Mouse (Mus musculus): ENCODE results near the gene Olfr1167. TPM values are rescaled to one million over a fixed set of nuclear protein-coding genes. Genes with fewer than 3 reads are reported as not detected.
"Not testable (repeated sequence)": the region's sequence is repeated elsewhere in the genome, so short reads cannot be mapped to it uniquely, and the experiment has no call there.

Olfr1167 gene
- total RNA-seq (2012; rRNA removed), result not detected in 2 replicates
- not detected in 2 replicates for total RNA-seq (2014; rRNA removed)
- 0.10 and 0.15 TPM in 2 replicates for polyA plus RNA-seq (2012; ENCODE audit: insufficient read length, low read depth)

DNA sequence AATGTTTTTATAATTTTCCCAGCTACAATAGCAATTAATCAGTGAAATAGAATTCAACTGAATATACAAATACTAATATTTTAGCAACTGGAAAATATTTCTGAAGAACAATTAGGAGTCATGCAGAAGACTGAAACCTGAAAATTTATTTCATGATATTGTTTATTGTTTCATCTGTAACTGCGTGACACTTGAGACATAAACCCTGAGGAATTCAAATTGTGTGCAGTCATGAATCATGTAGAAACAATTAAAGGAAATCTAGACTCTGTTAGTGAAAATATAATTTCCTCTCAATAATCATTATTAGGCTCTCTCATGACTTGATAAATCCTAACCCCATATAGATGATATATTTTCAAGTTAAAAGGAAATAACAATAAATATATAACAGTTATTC lies at the start of gene Olfr1167:
Olfr1167 (minus strand) TSS at position 101 of the 400 bp plus-strand sequence.
- DNase-seq (ENCODE audit: extremely low read depth); in situ Hi-C loops (cut with MboI; ENCODE audit: low pct_ligation_motif_present, low pct_unique_long_range_greater_than_20kb, low sequenced_read_pairs); H3K9ac ChIP-seq (ENCODE audit: insufficient read depth, low read depth); H3K9me3 ChIP-seq (replicated peaks; ENCODE audit: low read length); H3K36me3 ChIP-seq (replicated peaks in 1 of 2; ENCODE audit: control insufficient read depth in 1 of 2, insufficient read depth in 1 of 2, low read length in 1 of 2); H3K4me3 ChIP-seq (replicated peaks in 1 of 3; ENCODE audit: low read depth in 2 of 3, low read length in 2 of 3, poor library complexity in 1 of 3); dilution Hi-C loops (cut with MboI; ENCODE audit: extremely low pct_ligation_motif_present, extremely low pct_unique_long_range_greater_than_20kb, low sequenced_read_pairs); H3K79me2 ChIP-seq (replicated peaks; ENCODE audit: control insufficient read depth, extremely low read depth, insufficient read depth, poor library complexity, severe bottlenecking); H3K27ac ChIP-seq (ENCODE audit: insufficient read depth, low read depth); H3K27me3 ChIP-seq (replicated peaks); H3K4me2 ChIP-seq (ENCODE audit: insufficient read depth, low read depth, poor library complexity, severe bottlenecking); H3K4me1 ChIP-seq (ENCODE audit: control insufficient read depth in 1 of 2, insufficient read depth in 2 of 2): not testable (repeated sequence)

DNA sequence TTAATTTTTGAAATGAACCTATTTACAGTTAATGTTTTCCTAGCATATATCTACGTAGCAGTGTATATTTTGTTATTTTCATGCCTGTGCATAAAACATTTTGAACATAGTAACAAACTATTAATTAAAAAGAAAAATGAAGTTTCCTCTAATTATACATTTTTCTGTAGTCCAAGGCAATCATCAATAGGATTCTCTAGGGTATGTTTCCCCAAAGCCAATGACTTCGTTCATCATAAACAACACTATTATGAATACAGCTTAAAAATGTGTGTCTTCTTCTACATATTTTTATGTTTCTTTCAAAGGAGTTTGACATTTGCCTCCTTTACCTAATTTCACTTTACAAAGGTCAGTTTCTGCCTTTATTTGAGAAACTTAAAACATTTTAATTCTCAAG lies 26.6 kb upstream of the Olfr1167 start, which contains the start of gene Olfr1168:
Olfr1168 (plus strand) TSS at position 301 of the 400 bp plus-strand sequence.
- Histone ChIP-seq H3K9ac (ENCODE audit: insufficient read depth, low read depth) (no peak within 1 kb of the TSS), H3K27me3 (replicated peaks) (no peaks in the 10 kb centered on the region), H3K27ac (ENCODE audit: insufficient read depth, low read depth) (no peak within 1 kb of the TSS), H3K9me3 (replicated peaks; ENCODE audit: low read length) (no peaks in the 10 kb centered on the region), H3K4me3 (replicated peaks in 1 of 3; ENCODE audit: low read depth in 2 of 3, low read length in 2 of 3, poor library complexity in 1 of 3) (no peak within 1 kb of the TSS), H3K4me1 (ENCODE audit: control insufficient read depth in 1 of 2, insufficient read depth in 2 of 2) (no peaks in the 10 kb centered on the region), H3K79me2 (replicated peaks; ENCODE audit: control insufficient read depth, extremely low read depth, insufficient read depth, poor library complexity, severe bottlenecking) (no peaks in the 10 kb centered on the region), H3K4me2 (ENCODE audit: insufficient read depth, low read depth, poor library complexity, severe bottlenecking) (no peak within 1 kb of the TSS), H3K36me3 (replicated peaks in 1 of 2; ENCODE audit: control insufficient read depth in 1 of 2, insufficient read depth in 1 of 2, low read length in 1 of 2) (no peaks in the 10 kb centered on the region)
- DNase-seq (ENCODE audit: extremely low read depth), result no peak
- dilution Hi-C loops (cut with MboI; ENCODE audit: extremely low pct_ligation_motif_present, extremely low pct_unique_long_range_greater_than_20kb, low sequenced_read_pairs), result no loop called here
- TF ChIP-seq MXI1 (IDR thresholded peaks at IDR 0.05; ENCODE audit: low read depth, low read length) (no peak), ZMIZ1 (IDR thresholded peaks at IDR 0.05; ENCODE audit: low read depth, low read length) (no peak), SMC3 (IDR thresholded peaks at IDR 0.05; ENCODE audit: low read depth, low read length) (no peak)
- in situ Hi-C loops (cut with MboI; ENCODE audit: low pct_ligation_motif_present, low pct_unique_long_range_greater_than_20kb, low sequenced_read_pairs), result no loop called here

DNA sequence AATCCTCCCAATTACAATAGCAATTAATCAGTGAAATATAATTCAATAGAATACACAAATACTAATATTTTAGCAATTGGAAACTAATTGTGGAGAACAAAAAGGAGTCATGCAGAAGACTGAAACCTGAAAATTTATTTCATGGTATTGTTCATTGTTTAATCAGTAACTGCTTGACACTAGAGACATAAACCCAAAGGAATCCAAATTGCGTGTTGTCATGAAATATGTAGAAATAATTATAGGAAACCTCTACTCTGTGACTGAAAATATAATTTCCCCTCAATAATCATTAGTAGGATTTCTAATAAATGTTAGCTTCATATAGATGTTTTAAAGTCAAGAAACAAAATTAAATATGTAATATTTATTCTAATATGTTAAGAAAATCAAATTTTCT lies 26.8 kb downstream of the Olfr1167 start, which contains the start of gene Olfr1166:
Olfr1166 (minus strand) TSS at position 101 of the 400 bp plus-strand sequence.
- in situ Hi-C loops (cut with MboI; ENCODE audit: low pct_ligation_motif_present, low pct_unique_long_range_greater_than_20kb, low sequenced_read_pairs), result no loop called here
- Histone ChIP-seq H3K4me1 (ENCODE audit: control insufficient read depth in 1 of 2, insufficient read depth in 2 of 2) (no peaks in the 10 kb centered on the region), H3K9me3 (replicated peaks; ENCODE audit: low read length) (peaks cover 4% of the 10 kb centered on the region), H3K27me3 (replicated peaks) (no peaks in the 10 kb centered on the region), H3K9ac (ENCODE audit: insufficient read depth, low read depth) (no peak within 1 kb of the TSS), H3K4me2 (ENCODE audit: insufficient read depth, low read depth, poor library complexity, severe bottlenecking) (no peak within 1 kb of the TSS), H3K79me2 (replicated peaks; ENCODE audit: control insufficient read depth, extremely low read depth, insufficient read depth, poor library complexity, severe bottlenecking) (no peaks in the 10 kb centered on the region), H3K4me3 (replicated peaks in 1 of 3; ENCODE audit: low read depth in 2 of 3, low read length in 2 of 3, poor library complexity in 1 of 3) (no peak within 1 kb of the TSS), H3K27ac (ENCODE audit: insufficient read depth, low read depth) (no peak within 1 kb of the TSS), H3K36me3 (replicated peaks in 1 of 2; ENCODE audit: control insufficient read depth in 1 of 2, insufficient read depth in 1 of 2, low read length in 1 of 2) (no peaks in the 10 kb centered on the region)
- TF ChIP-seq MYC (IDR thresholded peaks at IDR 0.05; ENCODE audit: low read depth, low read length) (no peak), JUND (conservative IDR thresholded peaks at IDR 0.05; ENCODE audit: low read depth, low read length) (no peak), POLR2A (IDR thresholded peaks at IDR 0.05; ENCODE audit: low read depth, low read length) (no peak), ZMIZ1 (IDR thresholded peaks at IDR 0.05; ENCODE audit: low read depth, low read length) (no peak)
- dilution Hi-C loops (cut with MboI; ENCODE audit: extremely low pct_ligation_motif_present, extremely low pct_unique_long_range_greater_than_20kb, low sequenced_read_pairs), result no loop called here
- no peak for DNase-seq (ENCODE audit: extremely low read depth)

Other genes with a start within 250 kb of the Olfr1167 start
- not detected in 2 replicates for gene Olfr1155, start 210.1 kb downstream of the Olfr1167 start, total RNA-seq (2012; rRNA removed)
- gene Olfr1155, start 210.1 kb downstream of the Olfr1167 start, total RNA-seq (2014; rRNA removed), result not detected in 2 replicates
- not detected in 2 replicates for gene Olfr1155, start 210.1 kb downstream of the Olfr1167 start, polyA plus RNA-seq (2012; ENCODE audit: insufficient read length, low read depth)
- not detected in 2 replicates for gene Olfr1156, start 202.1 kb downstream of the Olfr1167 start, total RNA-seq (2012; rRNA removed)
- gene Olfr1156, start 202.1 kb downstream of the Olfr1167 start, total RNA-seq (2014; rRNA removed), result not detected in 2 replicates
- gene Olfr1156, start 202.1 kb downstream of the Olfr1167 start, polyA plus RNA-seq (2012; ENCODE audit: insufficient read length, low read depth), result not detected in 2 replicates
- not detected in 2 replicates for gene Olfr1157, start 186.9 kb downstream of the Olfr1167 start, total RNA-seq (2012; rRNA removed)
- gene Olfr1157, start 186.9 kb downstream of the Olfr1167 start, total RNA-seq (2014; rRNA removed), result not detected in 2 replicates
- gene Olfr1157, start 186.9 kb downstream of the Olfr1167 start, polyA plus RNA-seq (2012; ENCODE audit: insufficient read length, low read depth), result not detected in 2 replicates
- not detected in 2 replicates for gene Olfr74, start 180.5 kb downstream of the Olfr1167 start, total RNA-seq (2012; rRNA removed)
- not detected in 2 replicates for gene Olfr74, start 180.5 kb downstream of the Olfr1167 start, total RNA-seq (2014; rRNA removed)
- gene Olfr74, start 180.5 kb downstream of the Olfr1167 start, polyA plus RNA-seq (2012; ENCODE audit: insufficient read length, low read depth), result not detected in 2 replicates
- gene Olfr1158, start 165.1 kb downstream of the Olfr1167 start, total RNA-seq (2012; rRNA removed), result not detected in 2 replicates
- not detected in 2 replicates for gene Olfr1158, start 165.1 kb downstream of the Olfr1167 start, total RNA-seq (2014; rRNA removed)
- gene Olfr1158, start 165.1 kb downstream of the Olfr1167 start, polyA plus RNA-seq (2012; ENCODE audit: insufficient read length, low read depth), result not detected in 2 replicates
- not detected in 2 replicates for gene Olfr1160, start 146.9 kb downstream of the Olfr1167 start, total RNA-seq (2012; rRNA removed)
- gene Olfr1160, start 146.9 kb downstream of the Olfr1167 start, total RNA-seq (2014; rRNA removed), result not detected in 2 replicates
- gene Olfr1160, start 146.9 kb downstream of the Olfr1167 start, polyA plus RNA-seq (2012; ENCODE audit: insufficient read length, low read depth), result not detected in 2 replicates
- not detected in 2 replicates for gene Olfr1161, start 132.4 kb downstream of the Olfr1167 start, total RNA-seq (2012; rRNA removed)
- gene Olfr1161, start 132.4 kb downstream of the Olfr1167 start, total RNA-seq (2014; rRNA removed), result not detected in 2 replicates
- gene Olfr1161, start 132.4 kb downstream of the Olfr1167 start, polyA plus RNA-seq (2012; ENCODE audit: insufficient read length, low read depth), result not detected in 2 replicates
- gene Olfr73, start 117.5 kb downstream of the Olfr1167 start, total RNA-seq (2012; rRNA removed), result not detected in 2 replicates
- gene Olfr73, start 117.5 kb downstream of the Olfr1167 start, total RNA-seq (2014; rRNA removed), result not detected in 2 replicates
- gene Olfr73, start 117.5 kb downstream of the Olfr1167 start, polyA plus RNA-seq (2012; ENCODE audit: insufficient read length, low read depth), result not detected in 2 replicates
- gene Olfr1162, start 104.1 kb downstream of the Olfr1167 start, total RNA-seq (2012; rRNA removed), result not detected in 2 replicates
- not detected in 2 replicates for gene Olfr1162, start 104.1 kb downstream of the Olfr1167 start, total RNA-seq (2014; rRNA removed)
- gene Olfr1162, start 104.1 kb downstream of the Olfr1167 start, polyA plus RNA-seq (2012; ENCODE audit: insufficient read length, low read depth), result not detected in 2 replicates
- gene Olfr1163, start 83.4 kb downstream of the Olfr1167 start, total RNA-seq (2012; rRNA removed), result not detected in 2 replicates
- not detected in 2 replicates for gene Olfr1163, start 83.4 kb downstream of the Olfr1167 start, total RNA-seq (2014; rRNA removed)
- not detected in 2 replicates for gene Olfr1163, start 83.4 kb downstream of the Olfr1167 start, polyA plus RNA-seq (2012; ENCODE audit: insufficient read length, low read depth)
- gene Olfr1164, start 61.2 kb downstream of the Olfr1167 start, total RNA-seq (2012; rRNA removed), result not detected in 2 replicates
- not detected in 2 replicates for gene Olfr1164, start 61.2 kb downstream of the Olfr1167 start, total RNA-seq (2014; rRNA removed)
- gene Olfr1164, start 61.2 kb downstream of the Olfr1167 start, polyA plus RNA-seq (2012; ENCODE audit: insufficient read length, low read depth), result not detected in 2 replicates
- gene Olfr1166, start 26.9 kb downstream of the Olfr1167 start, total RNA-seq (2012; rRNA removed), result not detected in 2 replicates
- not detected in 2 replicates for gene Olfr1166, start 26.9 kb downstream of the Olfr1167 start, total RNA-seq (2014; rRNA removed)
- gene Olfr1166, start 26.9 kb downstream of the Olfr1167 start, polyA plus RNA-seq (2012; ENCODE audit: insufficient read length, low read depth), result not detected in 2 replicates
- gene Olfr1168, start 26.7 kb upstream of the Olfr1167 start, total RNA-seq (2012; rRNA removed), result not detected in 2 replicates
- not detected in 2 replicates for gene Olfr1168, start 26.7 kb upstream of the Olfr1167 start, total RNA-seq (2014; rRNA removed)
- gene Olfr1168, start 26.7 kb upstream of the Olfr1167 start, polyA plus RNA-seq (2012; ENCODE audit: insufficient read length, low read depth), result not detected in 2 replicates
- gene Olfr1170, start 73.1 kb upstream of the Olfr1167 start, total RNA-seq (2012; rRNA removed), result not detected in 2 replicates
- gene Olfr1170, start 73.1 kb upstream of the Olfr1167 start, total RNA-seq (2014; rRNA removed), result not detected in 2 replicates
- gene Olfr1170, start 73.1 kb upstream of the Olfr1167 start, polyA plus RNA-seq (2012; ENCODE audit: insufficient read length, low read depth), result not detected in 2 replicates
- not detected in 2 replicates for gene Olfr1173, start 124.7 kb upstream of the Olfr1167 start, total RNA-seq (2012; rRNA removed)
- not detected in 2 replicates for gene Olfr1173, start 124.7 kb upstream of the Olfr1167 start, total RNA-seq (2014; rRNA removed)
- not detected in 2 replicates for gene Olfr1173, start 124.7 kb upstream of the Olfr1167 start, polyA plus RNA-seq (2012; ENCODE audit: insufficient read length, low read depth)
- not detected in 2 replicates for gene Olfr1174-ps, start 159.9 kb upstream of the Olfr1167 start, total RNA-seq (2012; rRNA removed)
- not detected in 2 replicates for gene Olfr1174-ps, start 159.9 kb upstream of the Olfr1167 start, total RNA-seq (2014; rRNA removed)
- not detected in 2 replicates for gene Olfr1174-ps, start 159.9 kb upstream of the Olfr1167 start, polyA plus RNA-seq (2012; ENCODE audit: insufficient read length, low read depth)
- not detected in 2 replicates for gene Olfr1175-ps, start 172.0 kb upstream of the Olfr1167 start, total RNA-seq (2012; rRNA removed)
- gene Olfr1175-ps, start 172.0 kb upstream of the Olfr1167 start, total RNA-seq (2014; rRNA removed), result not detected in 2 replicates
- not detected in 2 replicates for gene Olfr1175-ps, start 172.0 kb upstream of the Olfr1167 start, polyA plus RNA-seq (2012; ENCODE audit: insufficient read length, low read depth)
- not detected in 2 replicates for gene Olfr1176, start 181.5 kb upstream of the Olfr1167 start, total RNA-seq (2012; rRNA removed)
- gene Olfr1176, start 181.5 kb upstream of the Olfr1167 start, total RNA-seq (2014; rRNA removed), result not detected in 2 replicates
- not detected in 2 replicates for gene Olfr1176, start 181.5 kb upstream of the Olfr1167 start, polyA plus RNA-seq (2012; ENCODE audit: insufficient read length, low read depth)
- not detected in 2 replicates for gene Olfr1177-ps, start 191.3 kb upstream of the Olfr1167 start, total RNA-seq (2012; rRNA removed)
- gene Olfr1177-ps, start 191.3 kb upstream of the Olfr1167 start, total RNA-seq (2014; rRNA removed), result not detected in 2 replicates
- gene Olfr1177-ps, start 191.3 kb upstream of the Olfr1167 start, polyA plus RNA-seq (2012; ENCODE audit: insufficient read length, low read depth), result not detected in 2 replicates
- not detected in 2 replicates for gene Olfr1178, start 231.9 kb upstream of the Olfr1167 start, total RNA-seq (2012; rRNA removed)
- gene Olfr1178, start 231.9 kb upstream of the Olfr1167 start, total RNA-seq (2014; rRNA removed), result not detected in 2 replicates
- 0.04 TPM in 1 of 2 replicates, not detected in the other for gene Olfr1178, start 231.9 kb upstream of the Olfr1167 start, polyA plus RNA-seq (2012; ENCODE audit: insufficient read length, low read depth)

All from CH12.LX (cell line).